Mouse (Mus musculus): Measurements from ENCODE around the gene Stat3. TPM values are rescaled to one million over a fixed set of nuclear protein-coding genes. Genes with fewer than 3 reads are reported as not detected.

The Stat3 gene
- polyA plus RNA-seq, 1 experiment from 2014 or later, result 45.0 TPM

DNA sequence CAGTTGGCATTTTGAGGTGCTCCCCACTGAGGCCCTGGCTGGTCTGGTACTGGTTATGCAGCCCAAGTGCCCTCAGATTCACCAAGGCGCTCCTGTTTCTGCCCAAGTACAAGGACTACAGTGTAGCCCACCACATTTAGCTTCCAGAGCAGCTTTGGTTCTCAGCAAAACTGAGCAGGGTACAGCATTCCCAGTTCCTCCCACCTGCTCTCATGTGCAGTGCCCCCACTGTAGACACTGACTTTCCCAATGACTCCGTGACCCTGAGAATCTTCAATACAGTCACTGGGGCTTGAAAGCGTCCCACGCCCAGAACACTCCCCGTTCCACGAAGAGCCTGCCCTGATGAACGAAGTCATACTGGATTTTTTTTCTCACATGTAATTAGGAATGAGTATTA lies 8.7 kb downstream of the Stat3 start:
- Histone ChIP-seq H3K9me3 (replicated peaks; ENCODE audit: control insufficient read depth, low read length) (no peaks in the 10 kb centered on the region), H3K36me3 (ENCODE audit: control insufficient read depth, insufficient read depth, low read length) (no peaks in the 10 kb centered on the region), H3K4me3 (ENCODE audit: low read depth, low read length) (no peak overlapping the region), H3K4me1 (ENCODE audit: control insufficient read depth, insufficient read depth, low read length) (peaks cover 5% of the 10 kb centered on the region; the same call in 1 of the 2 replicates), H3K9ac (ENCODE audit: low read depth, low read length) (no peak overlapping the region), H3K27me3 (ENCODE audit: control insufficient read depth, insufficient read depth, low read length) (no peaks in the 10 kb centered on the region), H3K4me2 (no peak overlapping the region), H3K27ac (ENCODE audit: low read depth, low read length) (no peak overlapping the region)
- 81% methylated on average over 7 of the region's 7 CpGs for WGBS (ENCODE audit: insufficient replicate concordance)
- no peak for ATAC-seq (replicated peaks; ENCODE audit: insufficient number of reproducible peaks, low FRiP score, low TSS enrichment)

DNA sequence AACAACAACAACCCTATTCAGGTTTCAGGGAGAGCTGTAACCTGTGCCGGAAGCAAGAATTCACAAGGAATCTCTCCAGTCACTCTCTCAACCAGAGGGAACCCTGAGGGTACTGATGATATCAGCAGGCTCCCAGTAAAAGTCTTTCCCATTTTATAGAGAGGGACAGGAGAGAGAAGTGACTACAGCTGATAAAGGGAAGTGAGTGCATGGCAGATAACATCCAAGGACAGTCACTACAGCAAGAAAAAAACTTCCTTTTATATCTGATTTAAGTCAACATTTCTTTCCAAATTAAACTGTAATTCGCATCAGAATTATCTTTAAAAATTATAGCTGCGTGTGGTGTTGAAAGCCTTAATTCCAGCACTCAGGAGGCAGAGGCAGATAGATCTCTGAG lies 12.0 kb downstream of the Stat3 start:
- Histone ChIP-seq H3K36me3 (ENCODE audit: control insufficient read depth, insufficient read depth, low read length) (no peaks in the 10 kb centered on the region), H3K27ac (ENCODE audit: low read depth, low read length) (no peak overlapping the region), H3K9me3 (replicated peaks; ENCODE audit: control insufficient read depth, low read length) (no peaks in the 10 kb centered on the region), H3K27me3 (ENCODE audit: control insufficient read depth, insufficient read depth, low read length) (no peaks in the 10 kb centered on the region), H3K4me2 (no peak overlapping the region), H3K4me3 (ENCODE audit: low read depth, low read length) (no peak overlapping the region), H3K9ac (ENCODE audit: low read depth, low read length) (no peak overlapping the region), H3K4me1 (ENCODE audit: control insufficient read depth, insufficient read depth, low read length) (peaks cover 7% of the 10 kb centered on the region)
- WGBS (ENCODE audit: insufficient replicate concordance), result 74% methylated on average over 3 of the region's 3 CpGs
- no peak for ATAC-seq (replicated peaks; ENCODE audit: insufficient number of reproducible peaks, low FRiP score, low TSS enrichment)

DNA sequence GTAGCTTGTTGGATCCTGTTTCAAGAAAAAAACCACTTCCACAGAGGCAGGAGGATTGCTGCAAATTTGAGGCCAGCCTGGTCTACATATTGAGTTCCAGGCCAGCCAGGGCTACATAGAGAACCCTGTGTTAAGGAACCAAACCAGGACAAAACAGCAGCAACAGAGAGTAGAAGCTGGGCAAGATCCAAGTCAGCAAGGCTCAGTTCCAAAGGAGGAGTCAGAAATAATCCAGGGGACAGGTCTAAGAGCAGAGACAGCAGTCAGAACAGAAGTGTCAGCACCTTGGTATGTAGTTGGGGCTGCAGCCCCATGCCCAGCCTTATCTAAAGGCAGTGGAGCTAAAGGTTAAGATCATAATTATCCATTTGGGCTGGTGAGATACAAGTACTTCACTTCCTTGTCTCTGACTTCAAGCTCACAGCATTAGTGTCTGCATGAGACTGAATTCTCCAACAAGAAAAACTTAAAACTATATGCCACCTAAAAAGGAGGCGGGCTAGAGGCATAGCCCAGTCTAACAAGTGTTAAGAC lies 14.9 kb downstream of the Stat3 start:
- H3K9ac ChIP-seq (ENCODE audit: low read depth, low read length), result no peak overlapping the region
- no peaks in the 10 kb centered on the region for H3K9me3 ChIP-seq (replicated peaks; ENCODE audit: control insufficient read depth, low read length)
- peaks cover 10% of the 10 kb centered on the region for H3K4me1 ChIP-seq (ENCODE audit: control insufficient read depth, insufficient read depth, low read length)
- no peaks in the 10 kb centered on the region for H3K27me3 ChIP-seq (ENCODE audit: control insufficient read depth, insufficient read depth, low read length)
- no peak for ATAC-seq (replicated peaks; ENCODE audit: insufficient number of reproducible peaks, low FRiP score, low TSS enrichment)
- no peak overlapping the region for H3K4me2 ChIP-seq
- WGBS (ENCODE audit: insufficient replicate concordance), result 93% methylated on average over 1 of the region's 1 CpGs
- no peaks in the 10 kb centered on the region for H3K36me3 ChIP-seq (ENCODE audit: control insufficient read depth, insufficient read depth, low read length)
- no peak overlapping the region for H3K27ac ChIP-seq (ENCODE audit: low read depth, low read length)
- H3K4me3 ChIP-seq (ENCODE audit: low read depth, low read length), result no peak overlapping the region

DNA sequence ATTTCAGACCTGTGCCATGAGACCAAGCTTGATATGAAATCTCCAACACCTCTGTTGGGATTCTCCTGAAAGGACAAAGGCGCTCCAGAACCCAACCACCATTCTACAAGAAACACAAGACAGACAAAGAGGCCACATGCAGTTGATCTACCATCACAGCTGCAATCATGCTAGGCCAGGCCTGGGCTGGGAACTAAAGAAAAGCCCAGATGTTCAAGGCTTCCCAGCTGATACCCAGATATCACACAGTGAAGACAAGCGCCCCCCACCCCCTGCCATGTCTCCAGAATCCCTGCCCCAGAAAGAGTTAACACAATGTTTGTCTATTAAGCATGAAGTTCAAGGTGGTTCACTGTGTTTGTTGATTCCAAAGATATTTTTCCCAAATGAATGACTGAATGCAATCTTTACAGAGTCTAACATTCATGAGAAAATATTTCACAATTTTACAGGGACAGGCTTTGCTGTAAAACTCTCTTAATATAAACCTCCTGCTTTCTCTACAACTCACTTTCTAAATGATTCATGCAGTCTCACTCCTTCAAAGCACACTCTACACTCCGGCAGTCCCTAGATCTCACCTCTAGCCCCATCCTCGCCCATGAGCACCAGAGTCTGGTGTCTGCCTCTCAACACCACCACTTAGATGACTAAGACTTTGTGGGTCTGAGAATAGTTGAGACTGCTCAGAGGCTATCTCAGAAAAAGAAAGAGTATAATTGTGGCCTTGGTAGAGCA lies 18.3 kb downstream of the Stat3 start:
- WGBS (ENCODE audit: insufficient replicate concordance), result 78% methylated on average over 4 of the region's 4 CpGs
- Histone ChIP-seq H3K9me3 (replicated peaks; ENCODE audit: control insufficient read depth, low read length) (no peaks in the 10 kb centered on the region), H3K27me3 (ENCODE audit: control insufficient read depth, insufficient read depth, low read length) (no peaks in the 10 kb centered on the region), H3K4me1 (ENCODE audit: control insufficient read depth, insufficient read depth, low read length) (peaks cover 8% of the 10 kb centered on the region), H3K27ac (ENCODE audit: low read depth, low read length) (no peak overlapping the region), H3K4me3 (ENCODE audit: low read depth, low read length) (no peak overlapping the region), H3K9ac (ENCODE audit: low read depth, low read length) (no peak overlapping the region), H3K4me2 (no peak overlapping the region), H3K36me3 (ENCODE audit: control insufficient read depth, insufficient read depth, low read length) (0 out of 2 replicates have a peak, but pooled peaks cover 4% of the 10 kb centered on the region)
- no peak for ATAC-seq (replicated peaks; ENCODE audit: insufficient number of reproducible peaks, low FRiP score, low TSS enrichment)

DNA sequence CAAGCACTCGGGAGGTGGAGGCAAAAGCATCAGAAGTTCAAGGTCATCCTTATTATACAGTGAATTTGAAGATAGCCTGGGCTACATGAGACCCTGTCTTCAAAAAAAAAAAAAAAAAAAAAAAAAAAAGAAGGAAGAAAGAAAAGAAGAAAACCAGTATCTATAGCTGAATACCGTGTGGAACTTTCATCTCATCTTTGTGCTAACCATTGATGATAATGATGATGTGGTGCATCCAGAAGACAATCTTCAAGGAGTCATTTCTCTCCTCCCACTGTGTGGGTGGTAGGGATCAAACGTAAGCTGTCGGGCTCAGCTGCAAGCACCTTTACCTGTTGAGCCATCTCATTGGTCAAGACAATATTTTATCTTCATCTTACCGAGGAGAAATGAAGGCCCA lies 21.3 kb downstream of the Stat3 start:
- peaks cover 7% of the 10 kb centered on the region for H3K4me1 ChIP-seq (ENCODE audit: control insufficient read depth, insufficient read depth, low read length)
- no peak overlapping the region for H3K4me3 ChIP-seq (ENCODE audit: low read depth, low read length)
- no peak overlapping the region for H3K4me2 ChIP-seq
- H3K9ac ChIP-seq (ENCODE audit: low read depth, low read length), result no peak overlapping the region
- ATAC-seq (replicated peaks; ENCODE audit: insufficient number of reproducible peaks, low FRiP score, low TSS enrichment), result no peak
- no peaks in the 10 kb centered on the region for H3K9me3 ChIP-seq (replicated peaks; ENCODE audit: control insufficient read depth, low read length)
- peaks cover 4% of the 10 kb centered on the region; the same call in 1 of the 2 replicates for H3K36me3 ChIP-seq (ENCODE audit: control insufficient read depth, insufficient read depth, low read length)
- WGBS (ENCODE audit: insufficient replicate concordance), result 87% methylated on average over 5 of the region's 5 CpGs
- no peak overlapping the region for H3K27ac ChIP-seq (ENCODE audit: low read depth, low read length)
- H3K27me3 ChIP-seq (ENCODE audit: control insufficient read depth, insufficient read depth, low read length), result no peaks in the 10 kb centered on the region

DNA sequence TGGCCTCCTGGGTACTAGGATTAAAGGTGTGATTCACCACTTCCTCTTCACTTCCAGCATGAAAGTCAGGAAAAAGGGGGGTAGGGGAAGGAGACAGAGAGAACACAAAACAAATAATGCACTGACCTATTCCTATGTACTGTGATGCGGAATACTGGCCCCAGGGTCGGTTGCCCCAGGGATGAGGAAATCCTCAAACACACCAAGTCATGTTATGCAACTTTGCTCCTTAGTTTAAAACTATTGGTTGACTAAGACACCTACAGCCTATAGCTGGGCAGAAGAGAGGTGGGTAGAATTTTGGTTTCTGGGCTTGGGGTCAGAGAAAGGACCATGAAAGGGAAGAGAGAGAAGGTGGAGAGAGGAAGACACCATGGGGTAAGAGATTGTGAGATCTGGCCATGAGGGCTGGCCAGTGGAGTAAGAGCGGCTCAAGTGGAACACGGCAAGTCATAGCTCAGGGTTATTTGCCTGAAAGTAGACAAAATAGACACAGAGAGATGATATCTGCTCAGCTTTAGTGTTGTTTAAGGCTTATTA lies 22.8 kb downstream of the Stat3 start:
- no peak overlapping the region for H3K9ac ChIP-seq (ENCODE audit: low read depth, low read length)
- no peak overlapping the region for H3K4me2 ChIP-seq
- H3K27ac ChIP-seq (ENCODE audit: low read depth, low read length), result no peak overlapping the region
- no peaks in the 10 kb centered on the region for H3K9me3 ChIP-seq (replicated peaks; ENCODE audit: control insufficient read depth, low read length)
- WGBS (ENCODE audit: insufficient replicate concordance), result 92% methylated on average over 4 of the region's 4 CpGs
- H3K4me1 ChIP-seq (ENCODE audit: control insufficient read depth, insufficient read depth, low read length), result peaks cover 11% of the 10 kb centered on the region
- H3K36me3 ChIP-seq (ENCODE audit: control insufficient read depth, insufficient read depth, low read length), result peaks cover 4% of the 10 kb centered on the region; the same call in 1 of the 2 replicates
- no peak overlapping the region for H3K4me3 ChIP-seq (ENCODE audit: low read depth, low read length)
- no peak for ATAC-seq (replicated peaks; ENCODE audit: insufficient number of reproducible peaks, low FRiP score, low TSS enrichment)
- H3K27me3 ChIP-seq (ENCODE audit: control insufficient read depth, insufficient read depth, low read length), result no peaks in the 10 kb centered on the region

DNA sequence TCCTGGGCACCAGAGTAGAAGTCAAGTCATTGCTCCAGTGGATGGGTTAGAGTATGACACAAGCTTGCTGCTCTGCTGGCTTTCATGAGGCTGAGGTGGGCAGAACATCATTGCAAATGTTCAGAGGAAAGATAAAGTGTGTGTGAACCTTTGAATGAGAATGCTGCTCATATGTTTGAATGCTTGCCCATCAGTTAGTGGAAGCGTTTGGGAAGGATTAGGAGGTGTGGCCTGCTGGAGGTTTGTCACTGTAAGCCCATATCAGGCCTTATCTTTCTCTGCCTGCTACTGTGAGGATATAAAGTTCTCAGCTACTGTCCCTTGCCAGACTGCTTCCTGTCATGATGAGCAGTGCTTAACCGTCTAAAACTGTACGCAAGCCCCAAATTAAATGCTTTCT lies 24.3 kb downstream of the Stat3 start:
- ATAC-seq (replicated peaks; ENCODE audit: insufficient number of reproducible peaks, low FRiP score, low TSS enrichment), result no peak
- Histone ChIP-seq H3K4me1 (ENCODE audit: control insufficient read depth, insufficient read depth, low read length) (peaks cover 11% of the 10 kb centered on the region), H3K27ac (ENCODE audit: low read depth, low read length) (no peak overlapping the region), H3K27me3 (ENCODE audit: control insufficient read depth, insufficient read depth, low read length) (no peaks in the 10 kb centered on the region), H3K4me3 (ENCODE audit: low read depth, low read length) (no peak overlapping the region), H3K36me3 (ENCODE audit: control insufficient read depth, insufficient read depth, low read length) (peaks cover 4% of the 10 kb centered on the region; the same call in 1 of the 2 replicates), H3K9me3 (replicated peaks; ENCODE audit: control insufficient read depth, low read length) (no peaks in the 10 kb centered on the region), H3K4me2 (no peak overlapping the region), H3K9ac (ENCODE audit: low read depth, low read length) (no peak overlapping the region)
- 85% methylated on average over 3 of the region's 3 CpGs for WGBS (ENCODE audit: insufficient replicate concordance)

DNA sequence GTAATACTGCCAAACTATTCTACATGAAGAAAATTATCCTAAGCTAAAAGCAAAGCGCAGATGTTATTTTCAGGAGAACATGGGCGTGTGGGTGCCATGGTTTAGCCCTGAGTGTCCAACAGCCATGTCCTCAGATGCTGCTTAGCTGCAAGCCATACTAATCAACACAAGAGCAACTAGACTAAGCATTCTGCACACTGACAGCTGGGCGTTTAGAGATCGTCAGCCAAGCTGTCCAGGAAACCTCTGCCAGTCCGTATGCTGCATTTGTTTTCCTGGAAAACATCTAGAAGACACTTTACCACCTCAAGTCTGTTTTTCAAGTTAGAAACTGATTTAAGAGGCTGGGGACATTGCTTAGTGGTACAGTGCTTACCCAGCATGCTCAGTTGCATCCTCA lies 24.9 kb downstream of the Stat3 start:
- Histone ChIP-seq H3K4me1 (ENCODE audit: control insufficient read depth, insufficient read depth, low read length) (peaks cover 11% of the 10 kb centered on the region), H3K4me2 (no peak overlapping the region), H3K27ac (ENCODE audit: low read depth, low read length) (no peak overlapping the region), H3K9ac (ENCODE audit: low read depth, low read length) (no peak overlapping the region), H3K9me3 (replicated peaks; ENCODE audit: control insufficient read depth, low read length) (no peaks in the 10 kb centered on the region), H3K27me3 (ENCODE audit: control insufficient read depth, insufficient read depth, low read length) (no peaks in the 10 kb centered on the region), H3K36me3 (ENCODE audit: control insufficient read depth, insufficient read depth, low read length) (peaks cover 4% of the 10 kb centered on the region; the same call in 1 of the 2 replicates), H3K4me3 (ENCODE audit: low read depth, low read length) (no peak overlapping the region)
- WGBS (ENCODE audit: insufficient replicate concordance), result 87% methylated on average over 5 of the region's 5 CpGs
- ATAC-seq (replicated peaks; ENCODE audit: insufficient number of reproducible peaks, low FRiP score, low TSS enrichment), result no peak

All from heart, embryonic 11.5 days (tissue).